Mouse (Mus musculus): ENCODE results near the gene Gabra5.

Gene Gabra5

DNA sequence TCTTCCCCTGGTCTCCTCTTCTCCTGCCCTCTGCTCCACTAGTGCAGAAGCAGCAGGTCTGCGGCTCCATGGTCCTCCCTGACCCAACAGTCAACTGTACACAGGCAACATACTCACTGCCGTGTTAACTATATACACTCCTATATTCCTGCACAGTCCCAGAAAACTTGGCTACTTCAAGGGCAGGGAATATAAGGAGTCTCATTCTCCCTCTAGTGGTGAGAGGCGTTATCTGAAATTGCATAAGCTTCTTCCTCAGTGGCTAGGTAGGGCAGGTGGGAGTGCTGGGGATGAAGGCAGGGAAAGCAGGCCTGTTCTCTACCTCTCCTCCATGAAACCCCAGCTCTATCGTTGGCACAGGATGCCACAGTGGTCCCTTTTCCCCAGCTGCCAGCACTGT lies 125.7 kb downstream of the Gabra5 start:
- DNase-seq = no peak

DNA sequence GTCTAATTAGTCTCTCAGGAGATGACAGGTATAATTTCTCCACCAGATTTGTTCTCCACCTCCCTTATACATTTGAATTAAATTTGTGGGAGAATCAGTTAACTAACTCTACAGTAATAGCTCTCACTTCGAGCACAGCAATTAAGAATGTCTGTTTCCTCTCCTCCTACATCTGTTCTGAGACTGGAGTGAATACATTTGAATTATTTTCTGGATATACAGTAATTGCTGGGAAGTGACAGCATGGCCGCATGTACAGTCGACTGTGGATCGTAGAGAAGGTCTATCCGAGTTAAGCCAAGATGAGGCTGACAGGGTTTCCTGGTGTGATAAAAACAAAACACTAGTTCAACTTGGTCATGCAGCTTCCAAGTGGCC lies 143.9 kb downstream of the Gabra5 start:
- no peak for DNase-seq

DNA sequence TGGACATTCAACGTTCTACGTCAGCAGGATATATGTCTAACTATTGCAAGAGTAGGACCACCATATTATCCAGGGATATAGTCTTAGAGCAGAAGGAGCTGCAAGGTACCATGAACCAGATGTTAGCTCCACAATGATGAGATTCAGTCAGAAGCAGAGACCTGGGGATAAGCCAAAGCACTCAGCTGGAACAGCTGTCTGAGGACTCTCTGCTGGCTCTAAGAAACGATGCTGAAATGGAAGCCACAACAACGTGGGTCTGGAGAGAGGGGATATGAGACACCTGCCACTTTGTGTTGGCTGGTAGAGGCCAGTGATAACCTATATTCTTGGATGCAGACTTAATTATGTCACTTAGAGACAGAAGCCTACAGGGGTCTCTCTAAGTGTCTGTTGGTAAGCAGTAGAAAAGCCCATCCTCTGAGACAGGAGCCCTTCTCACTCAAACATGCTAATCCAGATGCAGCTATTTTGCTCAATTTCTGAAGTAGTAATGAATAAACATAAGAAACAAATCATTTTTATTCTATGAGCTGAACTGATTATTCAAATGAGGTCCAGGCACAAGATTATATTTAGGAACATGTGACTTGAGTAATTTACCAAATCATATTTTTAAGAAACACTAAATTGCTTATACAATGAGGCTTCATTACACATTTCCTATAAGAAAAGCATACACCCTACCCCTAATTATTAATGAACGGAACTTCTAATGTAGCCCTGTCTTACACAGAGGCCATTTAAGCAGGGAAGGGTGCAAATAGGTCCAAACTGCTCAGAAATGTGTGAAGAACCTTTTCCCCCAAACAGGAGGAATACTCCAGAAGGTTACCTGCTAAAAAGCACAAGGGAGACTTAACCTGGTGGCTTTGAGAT lies 144.5 kb downstream of the Gabra5 start:
- no peak for DNase-seq

DNA sequence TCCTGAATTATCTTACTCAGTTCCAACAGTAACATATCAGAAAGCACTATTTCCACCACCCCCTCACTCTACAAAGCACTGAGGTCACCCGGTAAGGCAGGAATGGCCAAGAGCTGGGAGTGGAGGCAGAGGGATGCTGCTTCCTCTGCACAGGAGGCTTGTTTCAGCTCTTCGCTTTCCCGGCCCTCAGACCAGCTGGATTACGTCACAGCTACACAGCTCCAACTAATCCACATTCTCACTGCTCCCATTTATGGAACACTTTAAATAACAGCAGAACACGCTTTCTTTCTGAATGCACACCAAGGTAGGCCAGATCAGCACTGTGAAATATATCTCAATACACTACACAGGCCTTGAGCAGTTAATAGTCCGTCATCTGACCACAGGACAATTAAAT lies 146.0 kb downstream of the Gabra5 start:
- DNase-seq = no peak

DNA sequence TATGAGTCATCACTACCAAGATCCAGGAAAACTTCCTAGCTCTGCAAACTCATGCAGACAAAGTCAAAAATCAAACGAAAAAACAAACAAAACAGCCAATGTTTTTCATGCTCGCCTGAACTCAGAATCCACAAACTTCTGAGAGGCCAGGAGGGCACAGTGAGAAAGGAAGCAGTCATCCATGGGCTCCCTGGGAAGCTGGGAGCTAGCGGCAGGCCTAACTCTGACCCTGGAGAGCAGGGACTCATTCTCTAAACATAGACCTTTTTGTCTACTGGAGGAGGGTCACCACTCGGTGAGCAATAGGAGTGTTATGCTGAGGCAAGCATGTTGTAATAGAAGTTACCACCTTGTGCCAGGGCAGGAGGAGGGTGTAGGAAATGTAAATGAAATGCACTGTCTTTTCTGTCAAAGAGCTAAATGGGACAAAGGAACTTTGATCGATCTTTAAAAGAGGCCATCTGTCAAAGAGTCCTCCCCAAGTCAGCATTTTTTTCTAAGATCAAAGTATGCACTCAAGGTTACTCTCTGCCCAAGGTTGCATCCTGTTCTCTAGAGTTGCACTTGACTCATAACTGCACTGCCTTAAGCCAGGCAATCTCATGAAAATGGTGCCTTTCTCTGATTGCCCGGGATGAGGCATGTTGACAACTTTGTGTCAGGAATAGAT lies 151.9 kb downstream of the Gabra5 start:
- no peak for DNase-seq
